Mouse (Mus musculus) testis, adult 2 months (tissue): ENCODE data around the gene Tbc1d8.

ENCODE experiments used
- CTCF ChIP-seq: fragments of 200-500 bp; IDR thresholded peaks from 2 replicates; pipeline ENCODE4 v1.5.1; 2012; ENCODE audit warnings: low read depth, mild to moderate bottlenecking, inconsistent platforms, low read length, moderate library complexity; ENCODE audit not compliant: control insufficient read depth, insufficient read depth, insufficient replicate concordance
- POLR2A ChIP-seq: fragments of 200-500 bp; IDR thresholded peaks from 2 replicates; pipeline ENCODE4 v1.6.1; 2012; ENCODE audit warnings: low read depth, mild to moderate bottlenecking, inconsistent platforms, low read length, moderate library complexity; ENCODE audit not compliant: control insufficient read depth

DNA sequence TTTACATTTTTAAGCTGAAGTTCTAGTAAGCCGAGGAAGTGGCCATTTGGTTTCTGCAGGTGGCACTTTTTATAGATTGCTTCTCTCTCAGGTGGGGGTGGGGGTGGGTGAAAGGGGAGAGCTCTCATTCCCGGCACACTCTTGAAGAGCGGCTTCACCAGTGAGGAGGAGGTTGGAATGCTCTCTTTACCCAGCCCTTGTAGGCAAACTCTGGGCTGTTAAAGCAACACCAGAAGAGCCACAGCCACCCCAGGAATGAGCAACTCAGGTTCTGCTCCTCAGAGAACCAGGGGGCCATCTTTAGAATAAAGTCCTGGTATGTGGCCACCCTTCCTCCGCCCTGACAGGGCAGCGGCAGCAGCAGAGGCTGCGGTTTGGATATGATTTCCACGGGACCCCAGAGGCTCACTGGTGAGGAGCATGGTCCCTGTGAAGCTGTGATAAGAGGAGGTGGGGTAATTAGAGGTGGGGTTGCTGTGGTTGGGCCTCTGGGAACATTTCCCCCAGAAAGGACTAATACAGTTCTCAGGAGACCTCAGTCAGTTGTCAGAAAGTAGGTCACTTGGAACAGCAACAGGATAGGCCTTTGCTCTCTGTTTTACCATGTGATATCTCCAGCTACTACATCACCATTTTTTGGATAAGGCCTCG is 85.2 kb downstream of the Tbc1d8 start:
- TF ChIP-seq CTCF: no peak
- TF ChIP-seq POLR2A: no peak
